Mouse (Mus musculus) heart, postnatal 10 days (tissue): ENCODE results near the gene Sec14l2. TPM values are rescaled to one million over a fixed set of nuclear protein-coding genes. Genes with fewer than 3 reads are reported as not detected.
A peak's percentile ranks its signal among the peaks of the same experiment; 100 is the strongest.

ENCODE experiments used
- DNase-seq, 2 experiments: peaks; one replicate each; pipeline ENCODE4 v3.0.0; 2021
- intact Hi-C: fragments of 180-260 bp; cut with DNase I; formaldehyde crosslinking; loops from one replicate; pipeline ENCODE4 v1.15.1; 2025
- total RNA-seq, 2 experiments: library from RNA; stranded (reverse); gene quantifications; 2 replicates each; pipeline ENCODE4 v1.2.3; 2021

The Sec14l2 gene
- 1 to 10 TPM; 1.3 to 1.4 TPM for total RNA-seq

- intact Hi-C loops: loop anchor here (5.0 kb wide), 1 partner anchor 71 kb away; no protein-coding TSS in a partner anchor
These were observed at the start of gene Sec14l2 for GRCm38 (mm10) chr11:4122742-4123579. Gene Sec14l2, minus strand, starts transcription at chr11:4123415.

GRCm38 (mm10) chr11:4166467-4167090 is 43.4 kb upstream of the Sec14l2 start:
- no peak for DNase-seq
- intact Hi-C loops: no loop called here

More at GRCm38 (mm10) chr11:4122742-4123579, at the start of gene Sec14l2:
- no peak for DNase-seq

GRCm38 (mm10) chr11:4164701-4165100 is 41.5 kb upstream of the Sec14l2 start:
- DNase-seq: no peak
- intact Hi-C loops: no loop called here

GRCm38 (mm10) chr11:4160758-4161480 is 37.7 kb upstream of the Sec14l2 start:
- intact Hi-C loops: loop anchor here (2.0 kb wide), 2 partner anchors 26 to 58 kb away; partner anchors contain the start of genes Castor1 and Rnf215
- no peak for DNase-seq

- intact Hi-C loops: loop anchor here (2.0 kb wide), 2 partner anchors 25 to 59 kb away; partner anchors contain the start of genes Castor1 and Rnf215
- DNase-seq: peak; percentile 97
These were observed 36.8 kb upstream of the Sec14l2 start, which contains the start of the genes Ccdc157 and Sf3a1 for GRCm38 (mm10) chr11:4159808-4160708. Gene Ccdc157, minus strand, starts transcription at chr11:4160293. Gene Sf3a1, plus strand, starts transcription at chr11:4160350.

- intact Hi-C loops: no loop called here
- DNase-seq: no peak
These were observed 35.5 kb upstream of the Sec14l2 start for GRCm38 (mm10) chr11:4158676-4159075.

GRCm38 (mm10) chr11:4155641-4156040 is 32.4 kb upstream of the Sec14l2 start:
- intact Hi-C loops: no loop called here
- no peak for DNase-seq

- no peak for DNase-seq
- intact Hi-C loops: no loop called here
These were observed 30.5 kb upstream of the Sec14l2 start for GRCm38 (mm10) chr11:4153694-4154093.

- intact Hi-C loops: no loop called here
- DNase-seq: no peak
These were observed 26.7 kb upstream of the Sec14l2 start for GRCm38 (mm10) chr11:4149886-4150285.

GRCm38 (mm10) chr11:4148536-4149156 is 25.4 kb upstream of the Sec14l2 start:
- DNase-seq: no peak
- intact Hi-C loops: no loop called here

GRCm38 (mm10) chr11:4148120-4148519 is 24.9 kb upstream of the Sec14l2 start:
- intact Hi-C loops: no loop called here
- no peak for DNase-seq

GRCm38 (mm10) chr11:4147098-4147497 is 23.9 kb upstream of the Sec14l2 start:
- peak in 1 of 2 experiments; percentile 45 for DNase-seq
- intact Hi-C loops: no loop called here

- no peak for DNase-seq
- intact Hi-C loops: no loop called here
These were observed 23.2 kb upstream of the Sec14l2 start for GRCm38 (mm10) chr11:4146381-4146780.

- intact Hi-C loops: no loop called here
- DNase-seq: no peak
These were observed 20.3 kb upstream of the Sec14l2 start for GRCm38 (mm10) chr11:4143281-4144062.

- intact Hi-C loops: no loop called here
- DNase-seq: no peak
These were observed 19.1 kb upstream of the Sec14l2 start for GRCm38 (mm10) chr11:4142352-4142751.

- DNase-seq: no peak
- intact Hi-C loops: no loop called here
These were observed 18.3 kb upstream of the Sec14l2 start for GRCm38 (mm10) chr11:4141505-4141904.

GRCm38 (mm10) chr11:4138964-4139363 is 15.7 kb upstream of the Sec14l2 start:
- intact Hi-C loops: loop anchor here (5.0 kb wide), 1 partner anchor 283 kb away; no protein-coding TSS in a partner anchor
- no peak for DNase-seq
